In the genomic region with DNA sequence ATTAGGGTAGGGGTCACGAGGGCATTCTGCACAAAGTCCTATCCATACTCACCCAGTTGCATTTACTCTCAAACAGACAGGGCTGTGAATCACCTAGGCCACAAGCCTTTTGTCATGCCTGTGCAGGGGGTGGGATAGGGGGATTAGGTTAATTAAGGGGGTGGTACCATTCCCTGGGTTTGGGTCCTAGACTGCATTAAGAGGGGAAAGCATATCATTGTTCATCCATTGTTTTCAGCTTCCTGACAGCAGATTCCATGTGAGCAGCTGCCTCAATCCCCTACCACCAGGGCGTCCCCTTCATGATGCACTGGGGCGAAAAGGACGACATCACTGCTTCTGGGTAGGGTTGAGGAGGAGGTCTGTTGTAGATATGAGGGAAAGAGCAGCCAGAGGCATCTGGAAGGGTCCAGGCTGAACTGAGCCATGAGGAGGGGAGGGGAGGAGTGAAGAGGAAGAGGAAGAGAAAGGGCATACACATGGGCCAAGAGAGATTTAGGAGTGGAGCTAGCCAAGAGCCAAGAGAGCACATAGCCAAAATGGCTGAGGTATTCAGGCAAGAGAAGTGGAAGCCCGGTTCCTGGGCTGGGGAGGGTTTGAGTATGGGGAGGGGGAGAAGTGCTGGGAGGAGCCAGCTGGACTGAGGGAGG, we compare ENCODE assay signal across 27 mouse cellular contexts. TPM values are rescaled to one million over a fixed set of nuclear protein-coding genes. Genes with fewer than 3 reads are reported as not detected.
DNase-seq lines count a peak whose midpoint lies in the region; ATAC-seq and TF ChIP-seq lines count a peak whose summit lies in the region.
"Had no signal": no experiment of that assay in that cellular context is flagged by ENCODE, and none has a peak within 500 bp of the region (broad histone marks: within the 10 kb centered on the region; RNA-seq: fewer than 3 reads in every experiment).

No protein-coding gene starts in this region.

- H3K4me2 ChIP-seq in intestine, embryonic 14.5 days (ENCODE audit: low read length), result no peak overlapping the region
- no peak overlapping the region for H3K4me2 ChIP-seq in intestine, embryonic 16.5 days (ENCODE audit: low read depth, low read length)
- H3K4me2 ChIP-seq in hindbrain, embryonic 11.5 days (replicated peaks; ENCODE audit: low read depth, low read length), result no peak overlapping the region
- H3K4me2 ChIP-seq: forebrain, embryonic 13.5 days; heart, embryonic 12.5 days; heart, embryonic 15.5 days; hindbrain, embryonic 12.5 days; hindbrain, embryonic 15.5 days; intestine, embryonic 15.5 days had no signal

- H3K9me3 ChIP-seq in intestine, embryonic 14.5 days (ENCODE audit: control insufficient read depth, low read length), result no peaks in the 10 kb centered on the region
- H3K9me3 ChIP-seq in intestine, embryonic 16.5 days (ENCODE audit: control insufficient read depth, low read length), result no peaks in the 10 kb centered on the region
- no peaks in the 10 kb centered on the region for H3K9me3 ChIP-seq in E14TG2a.4 (ENCODE audit: low read length)
- no peaks in the 10 kb centered on the region for H3K9me3 ChIP-seq in hindbrain, embryonic 11.5 days (ENCODE audit: control insufficient read depth, low read length)
- H3K9me3 ChIP-seq: forebrain, embryonic 10.5 days; forebrain, embryonic 13.5 days; heart, embryonic 12.5 days; heart, embryonic 15.5 days; hindbrain, embryonic 12.5 days; hindbrain, embryonic 15.5 days; intestine, embryonic 15.5 days had no signal

- no peak overlapping the region for H3K4me3 ChIP-seq in intestine, embryonic 14.5 days (ENCODE audit: low read depth, low read length)
- H3K4me3 ChIP-seq in intestine, embryonic 16.5 days (ENCODE audit: low read length), result no peak overlapping the region
- H3K4me3 ChIP-seq in E14TG2a.4 (replicated peaks; ENCODE audit: low read length), result peak overlapping the region; percentile 69
- H3K4me3 ChIP-seq in hindbrain, embryonic 11.5 days (ENCODE audit: low read depth, low read length), result no peak overlapping the region
- no peak overlapping the region for H3K4me3 ChIP-seq in thymus, adult 2 months (ENCODE audit: control insufficient read depth, insufficient read depth, low read length)
- H3K4me3 ChIP-seq: forebrain, embryonic 10.5 days; forebrain, embryonic 13.5 days; gastrocnemius, adult 2 months; heart, embryonic 12.5 days; heart, embryonic 15.5 days; hindbrain, embryonic 12.5 days; hindbrain, embryonic 15.5 days; intestine, embryonic 15.5 days had no signal

- H3K4me1 ChIP-seq in intestine, embryonic 14.5 days (replicated peaks; ENCODE audit: control insufficient read depth, insufficient read depth, low read length), result no peaks in the 10 kb centered on the region
- no peaks in the 10 kb centered on the region for H3K4me1 ChIP-seq in intestine, embryonic 16.5 days (ENCODE audit: control insufficient read depth, insufficient read depth, low read length)
- H3K4me1 ChIP-seq in E14TG2a.4 (replicated peaks; ENCODE audit: low read depth, low read length), result peaks cover 55% of the 10 kb centered on the region
- no peaks in the 10 kb centered on the region for H3K4me1 ChIP-seq in hindbrain, embryonic 11.5 days (replicated peaks; ENCODE audit: control insufficient read depth, insufficient read depth, low read length)
- H3K4me1 ChIP-seq in thymus, adult 2 months (replicated peaks; ENCODE audit: control insufficient read depth, insufficient read depth, low read length), result no peaks in the 10 kb centered on the region
- H3K4me1 ChIP-seq: hindbrain, embryonic 12.5 days; intestine, embryonic 15.5 days had no signal

- no peak overlapping the region for H3K9ac ChIP-seq in intestine, embryonic 14.5 days (ENCODE audit: low read length)
- no peak overlapping the region for H3K9ac ChIP-seq in intestine, embryonic 16.5 days (ENCODE audit: low read depth, low read length)
- no peak overlapping the region for H3K9ac ChIP-seq in hindbrain, embryonic 11.5 days (ENCODE audit: low read depth, low read length)
- H3K9ac ChIP-seq: forebrain, embryonic 13.5 days; heart, embryonic 12.5 days; heart, embryonic 15.5 days; hindbrain, embryonic 12.5 days; hindbrain, embryonic 15.5 days; intestine, embryonic 15.5 days had no signal

- H3K36me3 ChIP-seq in intestine, embryonic 14.5 days (ENCODE audit: control insufficient read depth, insufficient read depth, low read length), result no peaks in the 10 kb centered on the region
- no peaks in the 10 kb centered on the region for H3K36me3 ChIP-seq in intestine, embryonic 16.5 days (ENCODE audit: control insufficient read depth, insufficient read depth, low read length)
- H3K36me3 ChIP-seq in E14TG2a.4 (ENCODE audit: insufficient read depth, low read length), result no peaks in the 10 kb centered on the region
- H3K36me3 ChIP-seq in hindbrain, embryonic 11.5 days (ENCODE audit: control insufficient read depth, insufficient read depth, low read length), result no peaks in the 10 kb centered on the region
- H3K36me3 ChIP-seq in thymus, adult 2 months (ENCODE audit: control insufficient read depth, insufficient read depth, low read length), result no peaks in the 10 kb centered on the region
- H3K36me3 ChIP-seq: forebrain, embryonic 10.5 days; heart, embryonic 12.5 days; heart, embryonic 15.5 days; hindbrain, embryonic 12.5 days; hindbrain, embryonic 15.5 days; intestine, embryonic 15.5 days had no signal

- no peak for ATAC-seq in intestine, embryonic 14.5 days (replicated peaks; ENCODE audit: low FRiP score, low TSS enrichment, low read depth)
- no peak for ATAC-seq in intestine, embryonic 16.5 days
- no peak for ATAC-seq in hindbrain, embryonic 11.5 days (ENCODE audit: low FRiP score)
- ATAC-seq: forebrain, embryonic 13.5 days; forebrain, embryonic 16.5 days; intestine, embryonic 15.5 days had no signal

- H3K27me3 ChIP-seq in intestine, embryonic 14.5 days (replicated peaks; ENCODE audit: control insufficient read depth, insufficient read depth, low read length), result peaks cover 12% of the 10 kb centered on the region
- no peaks in the 10 kb centered on the region for H3K27me3 ChIP-seq in intestine, embryonic 16.5 days (replicated peaks; ENCODE audit: control insufficient read depth, insufficient read depth, low read length)
- peaks cover 12% of the 10 kb centered on the region for H3K27me3 ChIP-seq in E14TG2a.4 (ENCODE audit: insufficient read depth, low read length)
- no peaks in the 10 kb centered on the region for H3K27me3 ChIP-seq in hindbrain, embryonic 11.5 days (ENCODE audit: control insufficient read depth, insufficient read depth, low read length)
- no peaks in the 10 kb centered on the region; the same call in 1 of the 2 replicates for H3K27me3 ChIP-seq in thymus, adult 2 months (ENCODE audit: control insufficient read depth, insufficient read depth, low read length)
- H3K27me3 ChIP-seq: CH12.LX; hindbrain, embryonic 15.5 days had no signal

- DNase-seq in intestine, embryonic 14.5 days (ENCODE audit: low spot score), result peak; percentile 28
- peak; percentile 49 for DNase-seq in ES-CJ7 (ENCODE audit: low read depth, low spot score)
- peak; percentile 44 for DNase-seq in ZHBTc4 (ENCODE audit: low read depth, low spot score)
- DNase-seq in hindbrain, embryonic 11.5 days (ENCODE audit: low spot score), result no peak
- no peak for DNase-seq in thymus, adult 2 months
- DNase-seq: adrenal gland, postnatal 10 days; adrenal gland, postnatal 36 days; B cell, adult 2 months; cerebellum, adult 18-20 months; cerebellum, adult 9-10 months; cerebellum, postnatal 14 days; gastrocnemius, adult 2 months; gastrocnemius, postnatal 14 days; heart, adult 18-20 months; heart, postnatal 10 days; heart, postnatal 4 days had no signal

- WGBS in intestine, embryonic 14.5 days, result 60% methylated on average over 5 of the region's 5 CpGs
- WGBS in intestine, embryonic 16.5 days, result 58% methylated on average over 5 of the region's 5 CpGs
- 26% methylated on average over 5 of the region's 5 CpGs for WGBS in hindbrain, embryonic 11.5 days
- WGBS in thymus, adult 2 months, result 78% methylated on average over 5 of the region's 5 CpGs

- TF ChIP-seq POLR2A in thymus, adult 2 months (IDR thresholded peaks at IDR 0.05; ENCODE audit: control insufficient read depth, extremely low read depth, insufficient read depth, low read length, poor library complexity), result no peak

- no peak for TF ChIP-seq CTCF in E14TG2a.4 (conservative IDR thresholded peaks at IDR 0.05; ENCODE audit: low read length)
- no peak for TF ChIP-seq CTCF in thymus, adult 2 months (IDR thresholded peaks at IDR 0.05; ENCODE audit: borderline replicate concordance, control insufficient read depth, extremely low read depth, insufficient read depth, low read length, poor library complexity)

- no peak overlapping the region for H3K27ac ChIP-seq in intestine, embryonic 14.5 days (ENCODE audit: low read depth)
- no peak overlapping the region for H3K27ac ChIP-seq in intestine, embryonic 16.5 days (ENCODE audit: low read length)
- no peak overlapping the region for H3K27ac ChIP-seq in hindbrain, embryonic 11.5 days (ENCODE audit: low read depth, low read length)
- H3K27ac ChIP-seq in thymus, adult 2 months (ENCODE audit: control insufficient read depth, insufficient read depth, low read length), result no peak overlapping the region
- H3K27ac ChIP-seq: forebrain, embryonic 10.5 days; forebrain, embryonic 13.5 days; gastrocnemius, adult 2 months; heart, embryonic 15.5 days; hindbrain, embryonic 12.5 days; hindbrain, embryonic 15.5 days; intestine, embryonic 15.5 days had no signal

RNA-seq across cellular contexts. Expression of a gene that starts 3.8 kb away (rescaled TPM):
- 3.7 and 4.5 TPM in 2 replicates for polyA plus RNA-seq in intestine, embryonic 14.5 days (2014; fragmentation: Nextera tagmentation; extraction: Ambion mirVana)
- polyA plus RNA-seq in intestine, embryonic 16.5 days (2015; fragmentation: Nextera tagmentation; extraction: Ambion mirVana), result 1.1 TPM in 2 replicates
- 5.8 and 8.3 TPM in 2 replicates for polyA plus RNA-seq in hindbrain, embryonic 11.5 days (2014; fragmentation: Nextera tagmentation; extraction: Ambion mirVana)
- 2.9 and 3.4 TPM in 2 replicates for polyA plus RNA-seq in thymus, adult 2 months (2012; rRNA removed)

Comparison
In these comparisons a context has a peak if more than half of its experiments do, and no peak if none do; other contexts are left out.
1. DNase-seq: peak in intestine, embryonic 14.5 days (single experiment), ES-CJ7 (single experiment) and ZHBTc4 (single experiment); none in hindbrain, embryonic 11.5 days (single experiment) and thymus, adult 2 months (single experiment).